Mouse (Mus musculus) intestine, embryonic 15.5 days (tissue): Measurements from ENCODE around the gene Appl1. TPM values are rescaled to one million over a fixed set of nuclear protein-coding genes. Genes with fewer than 3 reads are reported as not detected.

Experiments
- ATAC-seq: fragments of 200-750 bp; cut with Nextera tagmentation; 2 replicates; pipeline ENCODE4 v1.8.0; 2017; ENCODE audit warnings: moderate TSS enrichment, moderate library complexity
- H3K27ac ChIP-seq: fragments of 300-500 bp; sonication (generic); 2 replicates; pipeline ENCODE4 v1.5.1; 2015; ENCODE audit warnings: mild to moderate bottlenecking, inconsistent platforms
- H3K27me3 ChIP-seq: fragments of 300-500 bp; sonication (generic); replicated peaks from 2 replicates; pipeline ENCODE4 v1.6.1; 2015; ENCODE audit warnings: inconsistent platforms
- H3K36me3 ChIP-seq: fragments of 300-500 bp; sonication (generic); 2 replicates; pipeline ENCODE4 v1.6.1; 2015; ENCODE audit warnings: inconsistent platforms
- H3K4me1 ChIP-seq: fragments of 300-500 bp; sonication (generic); replicated peaks from 2 replicates; pipeline ENCODE4 v1.6.1; 2015; ENCODE audit warnings: inconsistent platforms
- H3K4me2 ChIP-seq: fragments of 300-500 bp; sonication (generic); replicated peaks from 2 replicates; pipeline ENCODE4 v1.6.1; 2015; ENCODE audit warnings: mild to moderate bottlenecking, inconsistent platforms
- H3K4me3 ChIP-seq: fragments of 300-500 bp; sonication (generic); replicated peaks from 2 replicates; pipeline ENCODE4 v1.5.1; 2015; ENCODE audit warnings: inconsistent platforms
- H3K9ac ChIP-seq: fragments of 300-500 bp; sonication (generic); 2 replicates; pipeline ENCODE4 v1.6.1; 2015; ENCODE audit warnings: inconsistent platforms
- H3K9me3 ChIP-seq: fragments of 300-500 bp; sonication (generic); 2 replicates; pipeline ENCODE4 v1.6.1; 2016; ENCODE audit warnings: inconsistent platforms
- WGBS: fragments of 180-500 bp; shearing (Covaris S2); methylation state at CpG from one replicate; pipeline ENCODE4 v1.1.7; 2015; 5-methylcytosine and 5-hydroxymethylcytosine counted together
- polyA plus RNA-seq: library from polyadenylated mRNA; unstranded; fragments of >200 nt; fragmentation: Nextera tagmentation; extraction: Ambion mirVana; gene quantifications from 2 replicates; pipeline ENCODE4 v1.2.1, GENCODE M21; 2015

Appl1 gene
- polyA plus RNA-seq, 1 experiment from 2014 or later, result 32.9 TPM

GRCm38 (mm10) chr14:26887244-26887643 is 83.8 kb downstream of the Appl1 start:
- no peak overlapping the region for H3K4me2 ChIP-seq
- ATAC-seq, result peak; percentile 98
- H3K27me3 ChIP-seq, result no peaks in the 10 kb centered on the region
- no peaks in the 10 kb centered on the region for H3K4me1 ChIP-seq
- H3K4me3 ChIP-seq, result no peak overlapping the region
- H3K9ac ChIP-seq, result no peak overlapping the region
- no peaks in the 10 kb centered on the region for H3K9me3 ChIP-seq
- WGBS, result 64% methylated on average over 3 of the region's 3 CpGs
- no peaks in the 10 kb centered on the region for H3K36me3 ChIP-seq
- no peak overlapping the region for H3K27ac ChIP-seq

DNA sequence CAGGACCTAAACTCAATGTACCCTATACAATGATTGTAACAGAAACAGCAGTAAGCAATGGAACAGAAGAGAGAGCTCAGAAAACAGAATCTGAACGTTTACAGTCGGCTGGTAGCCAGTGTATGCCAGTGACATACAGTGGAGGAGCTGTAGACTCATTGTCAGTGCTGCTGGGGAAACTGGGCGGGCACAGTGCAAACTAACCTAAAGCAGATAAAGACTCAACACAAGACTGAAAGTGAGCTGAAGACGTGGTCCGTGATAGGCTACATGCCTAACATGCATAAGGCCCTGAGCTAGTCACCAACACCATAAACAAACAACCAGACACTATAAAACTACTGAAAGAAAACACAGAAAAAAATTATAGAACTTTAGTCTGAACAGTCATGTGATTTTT is 89.3 kb downstream of the Appl1 start:
- Histone ChIP-seq H3K27me3 (no peaks in the 10 kb centered on the region), H3K4me2 (no peak overlapping the region), H3K9me3 (no peaks in the 10 kb centered on the region), H3K36me3 (no peaks in the 10 kb centered on the region), H3K27ac (no peak overlapping the region), H3K4me3 (no peak overlapping the region), H3K4me1 (no peaks in the 10 kb centered on the region), H3K9ac (no peak overlapping the region)
- no peak for ATAC-seq
- 83% methylated on average over 5 of the region's 5 CpGs for WGBS

GRCm38 (mm10) chr14:26879976-26880375 is 91.1 kb downstream of the Appl1 start:
- no peak for ATAC-seq
- H3K4me3 ChIP-seq, result no peak overlapping the region
- no peaks in the 10 kb centered on the region for H3K27me3 ChIP-seq
- no peak overlapping the region for H3K9ac ChIP-seq
- no peak overlapping the region for H3K27ac ChIP-seq
- no peak overlapping the region for H3K4me2 ChIP-seq
- no peaks in the 10 kb centered on the region for H3K36me3 ChIP-seq
- 80% methylated on average over 2 of the region's 2 CpGs for WGBS
- H3K9me3 ChIP-seq, result no peaks in the 10 kb centered on the region
- no peaks in the 10 kb centered on the region for H3K4me1 ChIP-seq

DNA sequence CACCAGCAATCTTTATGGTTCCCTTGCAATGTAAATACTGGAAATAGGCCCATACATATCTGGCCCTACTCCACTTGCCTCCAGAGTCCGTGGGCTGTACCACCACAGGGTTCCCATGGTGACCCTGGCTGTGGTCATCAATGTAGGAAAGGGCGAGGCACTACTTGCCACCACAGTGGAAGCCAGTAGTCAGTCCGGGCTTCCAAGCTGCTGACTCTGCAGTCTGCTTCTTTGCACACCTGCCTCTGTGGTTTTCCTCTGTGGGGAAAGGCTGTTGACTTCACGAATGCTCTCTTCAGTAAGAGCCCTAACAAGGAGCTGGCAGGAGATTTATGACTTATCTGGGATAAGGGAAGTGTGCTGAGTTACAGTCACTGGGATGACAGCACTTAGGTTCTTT is 92.3 kb downstream of the Appl1 start:
- Histone ChIP-seq H3K9me3 (no peaks in the 10 kb centered on the region), H3K36me3 (no peaks in the 10 kb centered on the region), H3K27me3 (no peaks in the 10 kb centered on the region), H3K4me2 (no peak overlapping the region), H3K9ac (no peak overlapping the region), H3K4me1 (no peaks in the 10 kb centered on the region), H3K4me3 (no peak overlapping the region), H3K27ac (no peak overlapping the region)
- 60% methylated on average over 4 of the region's 4 CpGs for WGBS
- 0 out of 2 replicates have a peak, but pooled peaks have one; percentile 23 for ATAC-seq

Other genes with a start within 250 kb of the Appl1 start
- gene Asb14, start 76.7 kb downstream of the Appl1 start, polyA plus RNA-seq, result 0.20 TPM in 1 of 2 replicates, not detected in the other
- gene Hesx1, start 23.2 kb upstream of the Appl1 start, polyA plus RNA-seq, result 0.34 and 0.35 TPM in 2 replicates
- 1.9 and 2.4 TPM in 2 replicates for gene Il17rd, start 67.7 kb upstream of the Appl1 start, polyA plus RNA-seq
- gene Arhgef3, start 143.7 kb upstream of the Appl1 start, polyA plus RNA-seq, result 12.7 and 13.9 TPM in 2 replicates